Mouse (Mus musculus) thymus, adult 2 months (tissue): Measurements from ENCODE around the gene Gm8693. TPM values are rescaled to one million over a fixed set of nuclear protein-coding genes. Genes with fewer than 3 reads are reported as not detected.
"Not testable (repeated sequence)": the region's sequence is repeated elsewhere in the genome, so short reads cannot be mapped to it uniquely, and the experiment has no call there.

ENCODE experiments used
- DNase-seq: peaks from one replicate; pipeline ENCODE4 v3.0.0; 2021
- H3K27ac ChIP-seq: fragments of 200-500 bp; 2 replicates; pipeline ENCODE4 v1.5.1; 2012; ENCODE audit warnings: low read length, control low read depth; ENCODE audit not compliant: control insufficient read depth, insufficient read depth
- H3K27me3 ChIP-seq: fragments of 200-500 bp; 2 replicates; pipeline ENCODE4 v1.6.1; 2012; ENCODE audit warnings: mild to moderate bottlenecking, low read length, moderate library complexity, mixed read lengths; ENCODE audit not compliant: control insufficient read depth, insufficient read depth
- H3K36me3 ChIP-seq: fragments of 200-500 bp; 2 replicates; pipeline ENCODE4 v1.6.1; 2012; ENCODE audit warnings: mild to moderate bottlenecking, low read length, moderate library complexity; ENCODE audit not compliant: control insufficient read depth, insufficient read depth
- H3K4me1 ChIP-seq: fragments of 200-500 bp; replicated peaks from 2 replicates; pipeline ENCODE4 v1.6.1; 2012; ENCODE audit warnings: low read length; ENCODE audit not compliant: control insufficient read depth, insufficient read depth
- H3K4me3 ChIP-seq: fragments of 200-500 bp; 2 replicates; pipeline ENCODE4 v1.5.1; 2012; ENCODE audit warnings: mild to moderate bottlenecking, low read length, control low read depth, moderate library complexity; ENCODE audit not compliant: control insufficient read depth, insufficient read depth
- WGBS: fragments of 180-500 bp; shearing (Covaris S2); methylation state at CpG from one replicate; pipeline ENCODE4 v1.1.7; 2018; 5-methylcytosine and 5-hydroxymethylcytosine counted together
- polyA plus RNA-seq: library from polyadenylated mRNA; depleted of rRNA; stranded (reverse); fragments of >200 nt; gene quantifications from 2 replicates; pipeline ENCODE4 v1.2.3, GENCODE M21; 2012; rRNA removed

Gene Gm8693
- polyA plus RNA-seq: not detected in 2 replicates

DNA sequence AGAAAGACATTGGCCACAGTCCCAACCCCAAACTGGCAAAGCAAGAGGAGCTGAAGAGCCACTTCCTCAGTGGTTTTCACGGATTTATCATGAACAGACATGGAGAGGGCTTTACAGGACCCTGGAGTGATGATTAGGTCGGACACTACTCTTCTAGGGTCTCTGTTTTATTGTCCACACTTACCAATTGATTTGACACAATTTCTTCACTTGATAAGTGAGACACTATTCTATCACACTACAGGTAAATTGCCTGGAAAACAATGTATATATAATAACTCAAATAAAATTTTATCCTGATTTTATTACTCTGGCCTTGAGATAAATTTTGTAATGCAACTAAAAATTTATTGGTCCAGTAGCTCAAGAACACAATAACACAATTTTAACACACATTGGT is at the start of gene Gm8693:
TSS of gene Gm8693 (minus strand) at position 101 of the 400 bp plus-strand sequence.
- no CpG with 5 or more reads among the region's 2 CpGs for WGBS
- DNase-seq, H3K4me3 ChIP-seq, H3K36me3 ChIP-seq, H3K27ac ChIP-seq, H3K4me1 ChIP-seq, H3K27me3 ChIP-seq: not testable (repeated sequence)

DNA sequence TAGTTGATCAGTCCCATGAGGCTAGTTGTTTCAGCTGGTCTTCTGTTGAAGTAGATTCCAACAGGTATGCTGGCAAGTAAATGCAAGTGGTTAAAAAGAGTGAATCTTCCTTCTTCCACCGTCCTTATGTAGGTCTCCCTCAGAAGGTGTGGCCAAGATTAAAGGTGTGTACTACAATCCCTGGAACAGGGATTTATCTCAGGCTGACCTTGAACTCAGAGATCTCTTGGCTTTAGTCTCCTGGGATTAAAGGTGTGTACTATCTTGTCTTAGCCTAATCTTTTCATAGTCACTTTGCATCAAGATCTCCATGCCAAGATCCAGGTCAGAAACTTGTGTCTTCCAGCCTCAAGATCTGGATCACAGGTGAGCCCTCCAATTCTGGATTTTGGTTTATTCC is 27.5 kb upstream of the Gm8693 start, which contains the start of gene Gm4567:
TSS of gene Gm4567 (minus strand) at position 101 of the 400 bp plus-strand sequence.
- H3K4me1 ChIP-seq, H3K27me3 ChIP-seq, H3K36me3 ChIP-seq, DNase-seq, H3K4me3 ChIP-seq, H3K27ac ChIP-seq: not testable (repeated sequence)
- WGBS: no CpG with 5 or more reads among the region's 1 CpGs

DNA sequence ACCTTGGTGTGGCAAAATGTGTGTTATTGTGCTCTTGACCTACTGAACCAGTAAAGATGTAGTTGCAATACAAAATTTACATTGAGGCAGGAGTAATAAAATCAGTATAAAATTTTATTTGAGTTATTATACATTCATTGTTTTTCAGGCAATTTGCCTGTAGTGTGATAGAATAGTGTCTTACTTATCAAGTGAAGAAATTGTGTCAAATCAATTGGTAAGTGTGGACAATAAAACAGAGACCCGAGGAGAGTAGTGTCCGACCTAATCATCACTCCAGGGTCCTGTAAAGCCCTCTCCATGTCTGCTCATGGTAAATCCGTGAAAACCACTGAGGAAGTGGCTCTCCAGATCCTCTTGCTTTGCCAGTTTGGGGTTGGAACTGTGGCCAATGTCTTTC is 34.4 kb downstream of the Gm8693 start, which contains the start of gene Vmn1r155:
TSS of gene Vmn1r155 (plus strand) at position 301 of the 400 bp plus-strand sequence.
- not testable (repeated sequence) for H3K36me3 ChIP-seq, H3K4me1 ChIP-seq, H3K27me3 ChIP-seq, H3K4me3 ChIP-seq, H3K27ac ChIP-seq, DNase-seq
- no CpG with 5 or more reads among the region's 3 CpGs for WGBS

Other genes starting within 250 kb of the Gm8693 start
- gene Gm10665, start 228.2 kb downstream of the Gm8693 start, polyA plus RNA-seq: not detected in 2 replicates
- gene Vmn1r151, start 192.6 kb downstream of the Gm8693 start, polyA plus RNA-seq: not detected in 2 replicates
- gene Vmn1r152, start 169.3 kb downstream of the Gm8693 start, polyA plus RNA-seq: not detected in 2 replicates
- not detected in 2 replicates for gene Gm8677, start 157.4 kb downstream of the Gm8693 start, polyA plus RNA-seq
- gene Gm4201, start 127.0 kb downstream of the Gm8693 start, polyA plus RNA-seq: not detected in 2 replicates
- not detected in 2 replicates for gene Gm4565, start 104.2 kb downstream of the Gm8693 start, polyA plus RNA-seq
- not detected in 2 replicates for gene Vmn1r155, start 34.3 kb downstream of the Gm8693 start, polyA plus RNA-seq
- gene Gm4567, start 27.4 kb upstream of the Gm8693 start, polyA plus RNA-seq: not detected in 2 replicates
- gene Vmn1r157, start 69.4 kb upstream of the Gm8693 start, polyA plus RNA-seq: not detected in 2 replicates
- not detected in 2 replicates for gene Vmn1r158, start 98.5 kb upstream of the Gm8693 start, polyA plus RNA-seq
- not detected in 2 replicates for gene Vmn1r159, start 151.3 kb upstream of the Gm8693 start, polyA plus RNA-seq
- not detected in 2 replicates for gene Vmn1r160, start 178.9 kb upstream of the Gm8693 start, polyA plus RNA-seq